Mouse (Mus musculus) stomach, postnatal 0 days (tissue): ENCODE data around the gene Bcl11a.

Experiments
- CTCF ChIP-seq: IDR thresholded peaks from 2 replicates; pipeline ENCODE4 v1.5.1; 2016; ENCODE audit warnings: antibody characterized with exemption, low read depth, mild to moderate bottlenecking, moderate library complexity
- EP300 ChIP-seq: optimal IDR thresholded peaks from 2 replicates; pipeline ENCODE3; 2016; ENCODE audit warnings: antibody characterized with exemption

- TF ChIP-seq EP300 (no peak), CTCF (no peak)
These were observed 31.5 kb downstream of the Bcl11a start for GRCm38 (mm10) chr11:24109388-24109787.
